Mouse (Mus musculus): ENCODE results near the gene Gm9817. TPM values are rescaled to one million over a fixed set of nuclear protein-coding genes. Genes with fewer than 3 reads are reported as not detected.

The Gm9817 gene
- polyA plus RNA-seq, 1 experiment: not detected

DNA sequence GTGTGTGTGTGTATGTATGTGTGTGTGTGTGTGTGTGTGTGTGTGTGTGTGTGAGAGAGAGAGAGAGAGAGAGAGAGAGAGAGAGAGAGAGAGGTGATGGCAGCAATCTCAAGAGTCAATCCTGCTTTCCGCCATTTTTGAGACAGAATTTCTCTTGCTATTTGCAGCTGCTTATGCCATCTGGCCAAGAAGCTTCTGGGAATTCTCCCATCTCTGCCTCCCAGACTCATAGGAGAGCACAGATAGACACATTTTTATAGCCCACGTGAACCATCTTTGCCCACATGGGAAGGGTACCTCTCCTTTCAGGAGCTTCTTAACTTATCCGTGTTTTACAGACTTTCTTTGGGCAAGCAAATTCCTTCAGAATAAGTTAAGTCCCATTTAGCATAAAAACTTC is 24.6 kb upstream of the Gm9817 start:
- no peak for TF ChIP-seq CTCF (IDR thresholded peaks at IDR 0.05; ENCODE audit: extremely low read depth, insufficient read depth, insufficient read length, insufficient replicate concordance)
- no peak for TF ChIP-seq POLR2A (IDR thresholded peaks at IDR 0.05; ENCODE audit: low read depth, low read length)
- no peaks in the 10 kb centered on the region for H3K4me1 ChIP-seq (ENCODE audit: control insufficient read depth, insufficient read depth, insufficient read length)
- no peak overlapping the region for H3K4me3 ChIP-seq (ENCODE audit: extremely low read depth, insufficient read depth, insufficient read length)
- 96% methylated on average over 3 of the region's 3 CpGs for WGBS
- H3K27me3 ChIP-seq (ENCODE audit: control insufficient read depth, insufficient read depth, low read length): no peaks in the 10 kb centered on the region
- no peaks in the 10 kb centered on the region for H3K36me3 ChIP-seq (ENCODE audit: control insufficient read depth, insufficient read depth, low read length)
- H3K27ac ChIP-seq (ENCODE audit: insufficient read depth, low read length): no peak overlapping the region
- DNase-seq (ENCODE audit: low read depth in 1 of 2, low spot score in 2 of 2): no peak

DNA sequence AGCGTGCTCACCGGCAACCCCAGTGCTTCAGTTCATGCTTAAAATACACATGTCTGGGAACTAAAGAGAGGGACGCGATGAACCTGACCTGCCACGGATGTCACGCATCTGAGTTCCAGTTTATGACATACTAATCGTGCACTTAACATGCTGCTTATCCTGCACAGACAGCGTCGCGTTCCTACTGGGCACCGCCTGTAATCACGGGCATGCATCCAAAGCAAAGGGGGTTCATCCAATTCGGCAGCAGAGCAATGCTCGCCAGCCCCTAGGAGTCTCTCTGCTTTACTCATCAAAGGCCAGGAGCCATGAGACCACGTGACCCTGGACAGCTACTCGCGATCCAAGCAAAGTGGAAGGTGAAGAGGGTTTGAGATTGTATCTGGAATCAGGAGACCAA is 19.3 kb upstream of the Gm9817 start:
- no peak for TF ChIP-seq CTCF (IDR thresholded peaks at IDR 0.05; ENCODE audit: extremely low read depth, insufficient read depth, insufficient read length, insufficient replicate concordance)
- TF ChIP-seq POLR2A (IDR thresholded peaks at IDR 0.05; ENCODE audit: low read depth, low read length): no peak
- H3K27ac ChIP-seq (ENCODE audit: insufficient read depth, low read length): no peak overlapping the region
- no peaks in the 10 kb centered on the region for H3K36me3 ChIP-seq (ENCODE audit: control insufficient read depth, insufficient read depth, low read length)
- no peaks in the 10 kb centered on the region for H3K27me3 ChIP-seq (ENCODE audit: control insufficient read depth, insufficient read depth, low read length)
- no peaks in the 10 kb centered on the region for H3K4me1 ChIP-seq (ENCODE audit: control insufficient read depth, insufficient read depth, insufficient read length)
- DNase-seq (ENCODE audit: low read depth in 1 of 2, low spot score in 2 of 2): no peak
- WGBS: 93% methylated on average over 17 of the region's 17 CpGs
- no peak overlapping the region for H3K4me3 ChIP-seq (ENCODE audit: extremely low read depth, insufficient read depth, insufficient read length)

DNA sequence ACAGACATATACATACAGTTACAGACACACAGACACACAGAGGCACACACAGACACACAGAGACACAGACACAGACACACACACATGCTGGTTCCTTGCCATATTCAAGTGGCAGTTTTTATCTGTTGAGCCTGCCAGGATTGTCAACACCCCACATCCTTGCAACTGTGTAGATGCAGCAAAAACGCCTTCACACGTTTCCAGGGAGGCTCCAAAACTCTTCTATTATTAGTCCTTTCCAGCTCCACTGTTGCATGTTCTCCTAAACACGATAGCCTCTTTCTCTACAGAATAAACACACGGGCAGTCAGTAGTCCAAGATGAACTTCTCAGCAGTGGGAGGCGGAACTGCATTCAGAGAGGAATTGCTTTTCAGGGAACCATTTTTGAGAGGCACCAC is 15.3 kb upstream of the Gm9817 start:
- Histone ChIP-seq H3K27me3 (ENCODE audit: control insufficient read depth, insufficient read depth, low read length) (no peaks in the 10 kb centered on the region), H3K36me3 (ENCODE audit: control insufficient read depth, insufficient read depth, low read length) (no peaks in the 10 kb centered on the region), H3K4me3 (ENCODE audit: extremely low read depth, insufficient read depth, insufficient read length) (no peak overlapping the region), H3K27ac (ENCODE audit: insufficient read depth, low read length) (no peak overlapping the region), H3K4me1 (ENCODE audit: control insufficient read depth, insufficient read depth, insufficient read length) (no peaks in the 10 kb centered on the region)
- WGBS: 82% methylated on average over 5 of the region's 5 CpGs
- DNase-seq (ENCODE audit: low read depth in 1 of 2, low spot score in 2 of 2): no peak
- no peak for TF ChIP-seq CTCF (IDR thresholded peaks at IDR 0.05; ENCODE audit: extremely low read depth, insufficient read depth, insufficient read length, insufficient replicate concordance)

DNA sequence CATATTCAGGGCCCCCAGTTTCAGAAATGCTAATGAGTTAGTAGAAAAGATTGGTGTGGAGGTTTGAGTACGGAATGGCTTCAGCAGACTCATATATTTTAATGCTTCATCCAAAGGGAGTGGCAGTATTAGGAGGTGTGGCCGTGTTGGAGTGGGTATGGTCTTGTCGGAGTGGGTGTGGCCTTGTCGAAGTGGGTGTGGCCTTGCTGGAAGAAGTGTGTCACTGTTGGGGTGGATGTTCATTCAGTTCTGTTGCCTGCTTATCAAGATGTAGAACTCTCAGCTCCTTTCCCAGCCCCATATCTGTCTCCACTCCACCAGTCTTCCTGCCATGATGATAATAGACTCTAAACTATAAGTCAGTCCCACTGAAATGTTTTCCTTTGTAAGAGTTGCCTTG is 13.5 kb upstream of the Gm9817 start:
- 87% methylated on average over 4 of the region's 4 CpGs for WGBS
- TF ChIP-seq POLR2A (IDR thresholded peaks at IDR 0.05; ENCODE audit: low read depth, low read length) (no peak), CTCF (IDR thresholded peaks at IDR 0.05; ENCODE audit: extremely low read depth, insufficient read depth, insufficient read length, insufficient replicate concordance) (no peak)
- H3K27me3 ChIP-seq (ENCODE audit: control insufficient read depth, insufficient read depth, low read length): no peaks in the 10 kb centered on the region
- H3K27ac ChIP-seq (ENCODE audit: insufficient read depth, low read length): no peak overlapping the region
- H3K4me1 ChIP-seq (ENCODE audit: control insufficient read depth, insufficient read depth, insufficient read length): no peaks in the 10 kb centered on the region
- no peak for DNase-seq (ENCODE audit: low read depth in 1 of 2, low spot score in 2 of 2)
- H3K36me3 ChIP-seq (ENCODE audit: control insufficient read depth, insufficient read depth, low read length): no peaks in the 10 kb centered on the region
- no peak overlapping the region for H3K4me3 ChIP-seq (ENCODE audit: extremely low read depth, insufficient read depth, insufficient read length)

DNA sequence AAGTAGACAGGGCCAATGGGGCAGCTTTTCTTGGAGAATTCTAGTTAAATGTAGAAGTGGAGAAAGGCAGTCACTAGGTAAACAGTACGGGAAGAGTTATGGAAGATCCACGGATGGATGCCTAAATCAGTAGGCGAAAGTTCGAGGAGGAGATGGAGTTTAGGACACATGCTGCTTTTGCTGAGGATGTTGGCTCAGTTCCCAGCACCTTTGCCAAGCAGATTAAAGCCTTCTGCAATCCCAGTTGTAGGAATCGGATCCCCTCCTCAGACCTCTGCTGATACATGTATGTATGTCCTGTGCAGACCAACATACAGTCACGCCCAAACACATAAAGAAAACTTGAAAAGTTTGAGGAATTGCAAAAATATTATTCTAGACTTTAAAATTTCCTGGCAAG is 8.1 kb upstream of the Gm9817 start:
- no peak for TF ChIP-seq POLR2A (IDR thresholded peaks at IDR 0.05; ENCODE audit: low read depth, low read length)
- TF ChIP-seq CTCF (IDR thresholded peaks at IDR 0.05; ENCODE audit: extremely low read depth, insufficient read depth, insufficient read length, insufficient replicate concordance): no peak
- Histone ChIP-seq H3K36me3 (ENCODE audit: control insufficient read depth, insufficient read depth, low read length) (no peaks in the 10 kb centered on the region), H3K27ac (ENCODE audit: insufficient read depth, low read length) (no peak overlapping the region), H3K4me1 (ENCODE audit: control insufficient read depth, insufficient read depth, insufficient read length) (no peaks in the 10 kb centered on the region), H3K4me3 (ENCODE audit: extremely low read depth, insufficient read depth, insufficient read length) (no peak overlapping the region), H3K27me3 (ENCODE audit: control insufficient read depth, insufficient read depth, low read length) (no peaks in the 10 kb centered on the region)
- WGBS: 92% methylated on average over 6 of the region's 6 CpGs
- DNase-seq (ENCODE audit: low read depth in 1 of 2, low spot score in 2 of 2): no peak

DNA sequence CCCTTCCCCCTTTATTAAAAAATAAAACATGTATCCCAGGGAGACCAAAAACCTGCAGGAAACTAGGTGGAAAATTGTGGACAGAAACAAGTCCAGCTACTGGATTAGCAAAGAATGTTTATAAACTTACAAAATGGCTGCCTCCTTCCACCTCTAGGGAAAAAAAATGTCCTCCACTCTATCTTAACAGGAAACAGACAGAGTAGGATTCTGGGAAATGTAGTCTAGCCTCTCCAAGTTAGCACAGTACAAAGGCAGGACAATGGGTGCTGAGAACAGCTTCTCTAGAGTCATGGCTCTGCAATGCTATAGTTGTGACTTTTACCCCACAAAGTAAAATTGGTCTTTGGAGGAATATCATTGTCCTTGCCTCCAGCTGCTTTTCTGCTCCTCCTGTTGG is 3.5 kb upstream of the Gm9817 start:
- Histone ChIP-seq H3K4me3 (ENCODE audit: extremely low read depth, insufficient read depth, insufficient read length) (no peak overlapping the region), H3K27me3 (ENCODE audit: control insufficient read depth, insufficient read depth, low read length) (no peaks in the 10 kb centered on the region), H3K36me3 (ENCODE audit: control insufficient read depth, insufficient read depth, low read length) (no peaks in the 10 kb centered on the region), H3K4me1 (ENCODE audit: control insufficient read depth, insufficient read depth, insufficient read length) (no peaks in the 10 kb centered on the region), H3K27ac (ENCODE audit: insufficient read depth, low read length) (no peak overlapping the region)
- DNase-seq (ENCODE audit: low read depth in 1 of 2, low spot score in 2 of 2): no peak
- TF ChIP-seq CTCF (IDR thresholded peaks at IDR 0.05; ENCODE audit: extremely low read depth, insufficient read depth, insufficient read length, insufficient replicate concordance) (no peak), POLR2A (IDR thresholded peaks at IDR 0.05; ENCODE audit: low read depth, low read length) (no peak)

DNA sequence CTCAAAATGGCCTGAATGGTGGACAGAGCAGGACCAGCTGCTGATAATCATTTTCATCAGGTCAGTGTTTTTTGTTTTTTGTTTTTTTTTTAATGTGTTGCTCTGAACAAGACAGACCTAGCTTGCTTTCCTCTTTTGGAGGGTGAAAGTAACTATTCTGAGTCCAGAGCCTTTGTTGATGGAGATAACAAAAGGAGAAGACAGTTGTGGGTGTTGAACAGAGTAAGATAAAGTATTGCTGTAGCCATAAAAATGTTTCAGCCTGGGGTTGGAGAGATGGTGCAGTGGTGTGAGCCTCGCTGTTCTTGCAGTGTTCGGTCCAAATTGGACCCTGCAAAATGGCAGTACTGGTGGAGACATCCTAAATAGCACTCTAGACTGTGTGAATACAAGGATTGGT is 2.8 kb upstream of the Gm9817 start:
- DNase-seq (ENCODE audit: low read depth in 1 of 2, low spot score in 2 of 2): no peak
- 96% methylated on average over 2 of the region's 2 CpGs for WGBS
- Histone ChIP-seq H3K27me3 (ENCODE audit: control insufficient read depth, insufficient read depth, low read length) (no peaks in the 10 kb centered on the region), H3K4me3 (ENCODE audit: extremely low read depth, insufficient read depth, insufficient read length) (no peak overlapping the region), H3K4me1 (ENCODE audit: control insufficient read depth, insufficient read depth, insufficient read length) (no peaks in the 10 kb centered on the region), H3K36me3 (ENCODE audit: control insufficient read depth, insufficient read depth, low read length) (no peaks in the 10 kb centered on the region), H3K27ac (ENCODE audit: insufficient read depth, low read length) (no peak overlapping the region)
- TF ChIP-seq CTCF (IDR thresholded peaks at IDR 0.05; ENCODE audit: extremely low read depth, insufficient read depth, insufficient read length, insufficient replicate concordance): no peak
- no peak for TF ChIP-seq POLR2A (IDR thresholded peaks at IDR 0.05; ENCODE audit: low read depth, low read length)
